Mouse (Mus musculus): ENCODE results near the gene Gm18336. TPM values are rescaled to one million over a fixed set of nuclear protein-coding genes. Genes with fewer than 3 reads are reported as not detected.

Gm18336 gene
- polyA plus RNA-seq, 1 experiment, result not detected

DNA sequence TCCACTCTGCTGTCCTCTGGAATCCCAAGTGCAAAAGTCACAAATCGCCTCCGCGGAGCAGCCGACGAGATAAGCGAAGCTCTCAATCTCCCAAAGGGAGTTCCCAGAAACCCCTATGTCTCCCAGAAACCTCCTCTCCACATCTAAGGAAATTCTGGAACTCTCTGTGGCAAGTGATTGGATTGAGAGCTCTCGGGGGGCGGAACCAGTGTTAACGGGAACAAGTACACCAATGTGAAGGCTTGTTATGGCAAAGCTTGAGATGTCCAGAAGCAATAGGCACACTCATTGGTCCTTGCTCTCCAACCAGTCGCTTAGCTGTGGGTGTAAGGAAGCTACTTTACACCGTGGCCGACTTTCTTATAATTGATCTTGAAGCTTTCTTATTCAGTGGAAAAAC is 3.1 kb upstream of the Gm18336 start:
- Histone ChIP-seq H3K27ac (ENCODE audit: control insufficient read depth, insufficient read depth, low read length) (no peak overlapping the region), H3K4me3 (ENCODE audit: control insufficient read depth, insufficient read depth, low read length) (no peak overlapping the region), H3K36me3 (ENCODE audit: control insufficient read depth, insufficient read depth, low read length) (no peaks in the 10 kb centered on the region), H3K4me1 (replicated peaks; ENCODE audit: control insufficient read depth, insufficient read depth, low read length) (no peaks in the 10 kb centered on the region), H3K27me3 (ENCODE audit: control insufficient read depth, insufficient read depth, low read length) (no peaks in the 10 kb centered on the region)
- no peak for TF ChIP-seq POLR2A (IDR thresholded peaks at IDR 0.05; ENCODE audit: control insufficient read depth, extremely low read depth, insufficient read depth, low read length, poor library complexity)
- whole genome bisulfite sequencing, result 99% methylated on average over 12 of the region's 12 CpGs
- DNase-seq, result no peak

DNA sequence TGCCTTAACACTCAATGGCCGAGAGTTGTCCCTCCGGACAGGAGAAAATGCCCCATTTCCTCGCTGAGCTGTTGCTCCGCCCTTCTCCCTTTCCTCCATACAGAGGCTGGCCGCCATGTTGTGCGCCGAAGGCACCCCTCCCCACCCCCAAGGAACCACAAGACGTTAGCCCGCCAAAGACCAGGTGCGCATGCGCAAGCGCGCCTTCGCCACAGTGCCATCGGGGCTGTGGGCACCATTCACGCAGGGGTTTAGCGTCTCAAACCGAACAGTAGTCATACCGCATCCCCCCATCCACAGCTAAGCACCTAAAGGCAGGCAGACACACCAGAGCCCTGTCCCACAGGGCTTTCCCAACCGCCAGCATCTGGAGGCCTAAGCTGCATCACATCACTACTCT is 2.4 kb upstream of the Gm18336 start:
- no peaks in the 10 kb centered on the region for H3K4me1 ChIP-seq (replicated peaks; ENCODE audit: control insufficient read depth, insufficient read depth, low read length)
- no peak overlapping the region for H3K27ac ChIP-seq (ENCODE audit: control insufficient read depth, insufficient read depth, low read length)
- no peak overlapping the region for H3K4me3 ChIP-seq (ENCODE audit: control insufficient read depth, insufficient read depth, low read length)
- 96% methylated on average over 20 of the region's 20 CpGs for WGBS
- TF ChIP-seq POLR2A (IDR thresholded peaks at IDR 0.05; ENCODE audit: control insufficient read depth, extremely low read depth, insufficient read depth, low read length, poor library complexity) (no peak), CTCF (IDR thresholded peaks at IDR 0.05; ENCODE audit: borderline replicate concordance, control insufficient read depth, extremely low read depth, insufficient read depth, low read length, poor library complexity) (no peak)
- no peak for DNase-seq
- no peaks in the 10 kb centered on the region for H3K36me3 ChIP-seq (ENCODE audit: control insufficient read depth, insufficient read depth, low read length)
- no peaks in the 10 kb centered on the region for H3K27me3 ChIP-seq (ENCODE audit: control insufficient read depth, insufficient read depth, low read length)

DNA sequence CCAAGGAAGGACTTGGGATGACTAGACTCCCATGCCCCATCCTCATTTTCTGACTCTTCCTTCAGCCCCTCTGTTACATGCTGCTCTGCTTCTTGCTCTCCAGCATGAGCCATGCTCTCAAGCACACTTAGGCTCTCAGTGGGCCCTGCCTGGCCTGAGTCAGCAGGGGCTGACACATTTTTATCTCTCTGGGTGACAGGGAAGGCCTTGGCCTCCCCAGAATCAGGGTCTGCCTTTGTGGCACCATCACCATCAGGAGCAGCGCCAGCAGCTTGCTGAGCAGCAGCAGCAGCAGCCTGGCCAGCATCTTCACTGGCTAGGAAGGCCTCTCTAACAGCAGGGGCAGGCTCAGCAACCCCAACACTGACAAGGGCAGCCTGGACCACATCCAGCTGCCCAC is 2.1 kb downstream of the Gm18336 start:
- no peak for DNase-seq
- TF ChIP-seq CTCF (IDR thresholded peaks at IDR 0.05; ENCODE audit: borderline replicate concordance, control insufficient read depth, extremely low read depth, insufficient read depth, low read length, poor library complexity), result no peak
- no peak for TF ChIP-seq POLR2A (IDR thresholded peaks at IDR 0.05; ENCODE audit: control insufficient read depth, extremely low read depth, insufficient read depth, low read length, poor library complexity)
- Histone ChIP-seq H3K4me1 (replicated peaks; ENCODE audit: control insufficient read depth, insufficient read depth, low read length) (no peaks in the 10 kb centered on the region), H3K27me3 (ENCODE audit: control insufficient read depth, insufficient read depth, low read length) (no peaks in the 10 kb centered on the region), H3K4me3 (ENCODE audit: control insufficient read depth, insufficient read depth, low read length) (no peak overlapping the region), H3K36me3 (ENCODE audit: control insufficient read depth, insufficient read depth, low read length) (no peaks in the 10 kb centered on the region), H3K27ac (ENCODE audit: control insufficient read depth, insufficient read depth, low read length) (no peak overlapping the region)
- WGBS, result 100% methylated on average over 1 of the region's 1 CpGs

DNA sequence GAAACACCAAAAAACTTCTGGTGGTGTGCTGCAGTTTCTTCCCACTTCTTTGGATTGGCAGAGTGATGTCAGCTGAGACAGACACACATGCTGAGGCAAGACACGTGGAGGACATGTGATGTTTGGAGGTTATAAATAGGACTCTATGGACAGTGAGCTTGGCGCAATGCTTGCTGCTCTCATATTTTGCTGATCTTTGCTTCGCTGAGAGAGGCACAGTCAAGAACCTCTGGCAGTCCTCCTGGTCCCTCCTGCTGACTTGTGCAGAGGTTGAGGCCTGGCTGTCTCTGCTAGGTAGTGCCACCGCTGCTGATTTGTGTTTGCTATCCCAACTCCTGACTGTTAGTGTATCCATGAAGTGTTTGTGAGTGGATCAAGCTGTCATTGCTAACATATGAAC is 7.1 kb downstream of the Gm18336 start:
- Histone ChIP-seq H3K27me3 (ENCODE audit: control insufficient read depth, insufficient read depth, low read length) (no peaks in the 10 kb centered on the region), H3K4me3 (ENCODE audit: control insufficient read depth, insufficient read depth, low read length) (no peak overlapping the region), H3K36me3 (ENCODE audit: control insufficient read depth, insufficient read depth, low read length) (no peaks in the 10 kb centered on the region), H3K27ac (ENCODE audit: control insufficient read depth, insufficient read depth, low read length) (no peak overlapping the region), H3K4me1 (replicated peaks; ENCODE audit: control insufficient read depth, insufficient read depth, low read length) (no peaks in the 10 kb centered on the region)
- TF ChIP-seq CTCF (IDR thresholded peaks at IDR 0.05; ENCODE audit: borderline replicate concordance, control insufficient read depth, extremely low read depth, insufficient read depth, low read length, poor library complexity), result no peak
- no peak for TF ChIP-seq POLR2A (IDR thresholded peaks at IDR 0.05; ENCODE audit: control insufficient read depth, extremely low read depth, insufficient read depth, low read length, poor library complexity)
- no peak for DNase-seq
- WGBS, result 96% methylated on average over 4 of the region's 4 CpGs

DNA sequence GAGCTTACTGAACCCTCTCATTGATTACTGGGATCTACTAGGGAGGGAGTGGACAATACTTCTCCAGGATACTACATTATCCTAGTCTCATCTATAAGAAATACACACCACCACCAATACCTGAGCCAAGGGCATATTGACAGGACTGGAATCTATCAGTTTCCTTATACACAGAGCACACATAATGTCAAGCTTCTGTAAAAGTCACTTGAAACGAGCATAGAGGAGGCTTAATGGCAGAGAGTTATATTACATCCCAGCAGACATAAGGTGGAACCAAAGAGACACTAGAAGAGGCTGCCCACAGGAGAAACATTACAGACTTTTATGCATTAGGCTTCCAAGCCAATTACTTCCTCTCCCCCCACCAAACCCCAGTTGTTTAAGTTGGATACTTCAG is 13.6 kb downstream of the Gm18336 start:
- Histone ChIP-seq H3K27me3 (ENCODE audit: control insufficient read depth, insufficient read depth, low read length) (no peaks in the 10 kb centered on the region), H3K36me3 (ENCODE audit: control insufficient read depth, insufficient read depth, low read length) (no peaks in the 10 kb centered on the region), H3K4me1 (replicated peaks; ENCODE audit: control insufficient read depth, insufficient read depth, low read length) (no peaks in the 10 kb centered on the region), H3K4me3 (ENCODE audit: control insufficient read depth, insufficient read depth, low read length) (no peak overlapping the region), H3K27ac (ENCODE audit: control insufficient read depth, insufficient read depth, low read length) (no peak overlapping the region)
- DNase-seq, result no peak
- WGBS, result 44% methylated on average over 1 of the region's 1 CpGs
- TF ChIP-seq CTCF (IDR thresholded peaks at IDR 0.05; ENCODE audit: borderline replicate concordance, control insufficient read depth, extremely low read depth, insufficient read depth, low read length, poor library complexity) (no peak), POLR2A (IDR thresholded peaks at IDR 0.05; ENCODE audit: control insufficient read depth, extremely low read depth, insufficient read depth, low read length, poor library complexity) (no peak)

DNA sequence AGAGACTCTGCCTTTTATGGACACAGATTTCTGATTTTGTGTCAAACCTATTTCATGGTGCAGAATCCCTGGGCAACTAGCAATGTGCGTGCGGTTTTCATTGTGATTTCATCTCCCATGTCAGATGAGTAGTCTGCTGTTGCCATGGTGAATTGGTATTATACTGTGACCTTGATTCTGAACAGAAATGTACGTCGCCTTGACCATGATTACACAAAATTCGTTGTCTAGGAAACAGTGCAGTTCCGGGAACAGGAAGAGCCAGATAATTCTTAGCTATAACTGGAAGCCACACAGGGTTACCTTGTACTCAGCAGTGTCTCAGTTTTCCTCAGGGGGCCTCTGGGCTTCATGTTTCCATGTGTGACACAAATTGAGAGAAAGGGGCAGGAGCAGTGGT is 14.1 kb downstream of the Gm18336 start:
- WGBS, result 66% methylated on average over 6 of the region's 6 CpGs
- TF ChIP-seq CTCF (IDR thresholded peaks at IDR 0.05; ENCODE audit: borderline replicate concordance, control insufficient read depth, extremely low read depth, insufficient read depth, low read length, poor library complexity) (no peak), POLR2A (IDR thresholded peaks at IDR 0.05; ENCODE audit: control insufficient read depth, extremely low read depth, insufficient read depth, low read length, poor library complexity) (no peak)
- no peak for DNase-seq

DNA sequence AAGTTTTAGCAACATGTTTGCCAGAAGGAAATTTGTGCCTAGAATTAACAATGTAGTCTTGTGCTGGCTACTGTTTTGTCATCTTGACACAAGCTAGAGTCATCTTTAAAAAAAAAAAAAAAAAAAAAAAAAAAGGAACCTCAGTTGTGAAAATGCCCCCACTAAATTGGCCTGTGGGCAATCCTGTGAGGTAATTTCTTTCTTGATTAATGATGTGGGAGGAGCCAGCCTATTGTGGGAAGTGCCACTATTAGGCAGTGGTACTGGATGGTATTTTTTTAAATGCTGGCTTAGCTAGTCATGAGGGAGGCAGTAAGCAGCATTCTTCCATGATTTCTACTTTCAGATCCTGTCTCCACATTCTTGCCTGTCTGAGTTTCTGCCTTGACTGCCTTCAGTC is 35.2 kb downstream of the Gm18336 start:
- no peaks in the 10 kb centered on the region for H3K27me3 ChIP-seq (ENCODE audit: control insufficient read depth, insufficient read depth, low read length)
- H3K36me3 ChIP-seq (ENCODE audit: control insufficient read depth, insufficient read depth, low read length), result no peaks in the 10 kb centered on the region
- H3K27ac ChIP-seq (ENCODE audit: control insufficient read depth, insufficient read depth, low read length), result no peak overlapping the region
- H3K4me3 ChIP-seq (ENCODE audit: control insufficient read depth, insufficient read depth, low read length), result no peak overlapping the region
- TF ChIP-seq POLR2A (IDR thresholded peaks at IDR 0.05; ENCODE audit: control insufficient read depth, extremely low read depth, insufficient read depth, low read length, poor library complexity) (no peak), CTCF (IDR thresholded peaks at IDR 0.05; ENCODE audit: borderline replicate concordance, control insufficient read depth, extremely low read depth, insufficient read depth, low read length, poor library complexity) (no peak)
- DNase-seq, result no peak
- H3K4me1 ChIP-seq (replicated peaks; ENCODE audit: control insufficient read depth, insufficient read depth, low read length), result no peaks in the 10 kb centered on the region

More for the DNA sequence above, 14.1 kb downstream of the Gm18336 start:
- Histone ChIP-seq H3K27me3 (ENCODE audit: control insufficient read depth, insufficient read depth, low read length) (no peaks in the 10 kb centered on the region), H3K4me3 (ENCODE audit: control insufficient read depth, insufficient read depth, low read length) (no peak overlapping the region), H3K36me3 (ENCODE audit: control insufficient read depth, insufficient read depth, low read length) (no peaks in the 10 kb centered on the region), H3K27ac (ENCODE audit: control insufficient read depth, insufficient read depth, low read length) (no peak overlapping the region), H3K4me1 (replicated peaks; ENCODE audit: control insufficient read depth, insufficient read depth, low read length) (no peaks in the 10 kb centered on the region)
